Mouse (Mus musculus) forelimb bud, embryonic 11.5 days (tissue): ENCODE results near the gene Vmn2r16.

Experiments
- DNase-seq: peaks from one replicate; pipeline ENCODE4 v3.0.0-alpha.2; 2012; ENCODE audit warnings: low read depth, low spot score

Vmn2r16 gene

GRCm38 (mm10) chr5:109329862-109330261, at the start of gene Vmn2r16:
TSS of gene Vmn2r16 (plus strand) at chr5:109330162.
- DNase-seq, result no peak

GRCm38 (mm10) chr5:109294655-109295054, 35.3 kb upstream of the Vmn2r16 start:
- no peak for DNase-seq

GRCm38 (mm10) chr5:109297544-109297943, 32.4 kb upstream of the Vmn2r16 start, which contains the start of gene Vmn2r15:
TSS of gene Vmn2r15 (minus strand) at chr5:109297644.
- no peak for DNase-seq

GRCm38 (mm10) chr5:109419388-109419787, 89.4 kb downstream of the Vmn2r16 start, which contains the start of gene Vmn2r17:
TSS of gene Vmn2r17 (plus strand) at chr5:109419688.
- no peak for DNase-seq
